Mouse (Mus musculus): Measurements from ENCODE around the gene Tspan33.
"Not testable (repeated sequence)": the region's sequence is repeated elsewhere in the genome, so short reads cannot be mapped to it uniquely, and the experiment has no call there.

Gene Tspan33

GRCm38 (mm10) chr6:29753336-29753735 lies 59.3 kb downstream of the Tspan33 start:
- no peak for DNase-seq (ENCODE audit: low spot score)

GRCm38 (mm10) chr6:29756001-29756400 lies 62.0 kb downstream of the Tspan33 start:
- no peak for DNase-seq (ENCODE audit: low spot score)

GRCm38 (mm10) chr6:29756476-29756875 lies 62.5 kb downstream of the Tspan33 start:
- no peak for DNase-seq (ENCODE audit: low spot score)

GRCm38 (mm10) chr6:29758417-29758816 lies 64.4 kb downstream of the Tspan33 start:
- peak; percentile 82 for DNase-seq (ENCODE audit: low spot score)

GRCm38 (mm10) chr6:29759012-29759679 lies 65.1 kb downstream of the Tspan33 start:
- no peak for DNase-seq (ENCODE audit: low spot score)

GRCm38 (mm10) chr6:29760397-29760796 lies 66.4 kb downstream of the Tspan33 start:
- not testable (repeated sequence) for DNase-seq (ENCODE audit: low spot score)

GRCm38 (mm10) chr6:29761282-29761681 lies 67.3 kb downstream of the Tspan33 start:
- DNase-seq (ENCODE audit: low spot score): no peak

GRCm38 (mm10) chr6:29762524-29762923 lies 68.5 kb downstream of the Tspan33 start:
- DNase-seq (ENCODE audit: low spot score): no peak

- no peak for DNase-seq (ENCODE audit: low spot score)
These were observed 72.9 kb downstream of the Tspan33 start for GRCm38 (mm10) chr6:29766874-29767273.
